Mouse (Mus musculus): ENCODE measurements around the gene Ptprd.

The Ptprd gene

DNA sequence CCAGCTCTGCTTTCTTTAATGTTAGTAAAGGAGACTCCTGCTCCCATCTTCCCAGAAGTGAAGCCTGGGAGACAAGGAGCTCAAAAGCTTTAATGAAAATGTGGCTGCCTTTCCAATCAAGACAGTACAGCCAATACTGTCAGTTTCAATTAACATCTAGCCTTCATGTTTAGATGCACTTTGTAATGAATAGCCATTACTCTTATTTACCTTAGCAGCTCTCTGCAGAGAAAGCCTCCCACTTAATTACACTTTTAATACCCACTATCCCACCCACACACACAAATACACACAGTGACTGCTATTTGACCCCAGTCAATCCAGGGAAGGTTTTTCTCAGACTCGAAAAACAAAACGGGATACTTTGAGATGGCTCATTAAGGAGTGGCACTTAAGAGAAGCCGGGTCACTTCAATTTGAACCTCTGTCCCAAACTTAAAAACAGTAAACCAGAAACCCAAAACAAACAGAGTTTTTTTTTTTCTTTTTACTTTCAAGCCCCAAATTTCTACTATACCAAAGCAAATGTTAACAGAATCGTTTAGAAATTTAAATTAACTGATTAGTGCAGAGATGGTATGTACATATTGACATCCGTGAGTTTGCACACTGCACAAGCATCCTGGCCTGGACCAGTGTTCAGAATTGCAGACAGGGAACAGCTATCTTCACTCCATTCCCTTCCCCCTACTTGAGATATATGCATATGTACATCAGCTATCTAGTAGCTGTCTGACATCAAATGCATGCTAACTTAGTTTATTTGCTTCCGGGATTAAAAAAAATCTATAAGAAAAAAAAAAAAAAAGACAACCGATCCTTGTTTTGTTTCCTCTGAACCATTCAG is 1824.6 kb downstream of the Ptprd start:
- DNase-seq (ENCODE audit: low spot score) = peak; percentile 77

DNA sequence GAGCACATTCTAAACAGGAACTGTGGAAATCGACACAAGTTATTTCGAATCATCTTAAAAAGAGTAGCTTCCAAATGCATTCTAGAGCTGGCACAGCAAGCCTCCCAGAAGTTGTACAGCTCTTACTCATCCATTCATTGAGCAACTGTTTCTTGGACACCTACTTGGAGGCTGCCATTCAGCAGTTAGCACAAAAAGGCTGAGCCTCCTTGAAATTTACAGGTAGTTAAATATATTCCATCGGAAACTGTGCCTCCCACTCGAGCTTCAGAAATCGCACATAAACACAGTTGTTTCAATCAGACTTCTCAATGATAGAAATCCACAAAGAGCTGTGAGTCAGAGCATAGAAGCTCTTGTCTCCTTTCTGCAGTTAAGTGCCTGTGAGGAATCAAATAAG is 1825.9 kb downstream of the Ptprd start:
- DNase-seq (ENCODE audit: low spot score) = no peak

- no peak for DNase-seq (ENCODE audit: low spot score)
These were observed 1831.3 kb downstream of the Ptprd start for GRCm38 (mm10) chr4:76380312-76380917.

DNA sequence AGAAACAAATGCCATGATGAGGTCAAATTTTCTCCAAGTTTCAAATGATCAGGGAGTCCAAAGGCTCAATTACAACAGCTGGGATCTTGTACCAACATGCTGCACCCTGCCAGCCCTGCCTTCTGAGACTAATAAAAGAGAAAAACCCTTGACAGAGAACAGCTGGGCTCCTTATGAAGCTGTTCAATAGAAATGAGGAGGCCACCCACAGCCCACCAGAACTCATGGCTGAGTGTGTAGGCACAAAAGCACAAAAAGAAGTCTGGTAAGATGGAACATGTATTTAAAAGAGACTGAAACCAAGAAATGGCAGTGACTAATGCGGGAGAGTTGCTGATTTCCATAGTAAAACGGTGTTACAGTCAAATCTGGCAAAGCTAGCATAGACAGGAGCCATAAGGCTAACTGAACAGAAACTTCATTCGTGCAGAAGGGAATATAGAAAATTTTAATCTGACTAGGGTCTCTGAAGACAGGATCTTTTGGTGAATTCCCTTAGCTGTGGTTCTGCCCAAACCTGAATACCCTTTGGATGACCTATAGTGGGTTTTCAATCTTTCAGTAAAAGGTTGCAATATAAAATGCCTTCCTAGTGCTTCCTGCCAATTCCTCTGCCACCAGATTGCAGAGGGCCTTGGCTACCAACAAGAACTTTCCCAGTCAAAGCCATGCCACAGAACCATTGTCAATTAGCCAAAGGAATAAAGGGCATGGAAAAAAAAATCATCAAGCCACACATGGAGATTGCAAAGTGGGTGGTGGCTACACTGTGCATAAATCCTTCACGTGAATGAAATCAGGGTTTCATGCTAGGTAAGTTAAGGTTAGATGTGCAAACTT is 1841.5 kb downstream of the Ptprd start:
- peak; percentile 27 for DNase-seq (ENCODE audit: low spot score)

GRCm38 (mm10) chr4:76369101-76369500 is 1842.7 kb downstream of the Ptprd start:
- no peak for DNase-seq (ENCODE audit: low spot score)

DNA sequence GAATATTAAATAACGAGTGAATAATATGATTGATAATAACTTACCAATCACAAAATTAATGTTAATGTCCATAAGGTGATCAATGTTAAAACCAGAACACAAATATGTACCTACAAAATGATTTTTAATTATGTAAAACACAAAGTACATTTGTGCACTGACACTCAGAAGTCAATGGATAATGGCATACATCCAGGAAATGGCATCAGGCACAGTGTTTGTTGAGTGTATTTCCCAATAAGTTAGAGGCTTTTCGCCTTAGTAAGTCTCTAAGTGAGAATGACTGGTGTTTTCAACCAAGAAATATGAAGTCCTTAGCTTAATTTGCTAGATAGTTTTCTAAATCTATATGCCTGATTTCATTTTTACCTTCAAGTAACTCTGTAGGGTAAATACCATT is 1843.5 kb downstream of the Ptprd start:
- no peak for DNase-seq (ENCODE audit: low spot score)

GRCm38 (mm10) chr4:76367285-76367684 is 1844.5 kb downstream of the Ptprd start:
- no peak for DNase-seq (ENCODE audit: low spot score)

GRCm38 (mm10) chr4:76365871-76366270 is 1845.9 kb downstream of the Ptprd start:
- no peak for DNase-seq (ENCODE audit: low spot score)

DNA sequence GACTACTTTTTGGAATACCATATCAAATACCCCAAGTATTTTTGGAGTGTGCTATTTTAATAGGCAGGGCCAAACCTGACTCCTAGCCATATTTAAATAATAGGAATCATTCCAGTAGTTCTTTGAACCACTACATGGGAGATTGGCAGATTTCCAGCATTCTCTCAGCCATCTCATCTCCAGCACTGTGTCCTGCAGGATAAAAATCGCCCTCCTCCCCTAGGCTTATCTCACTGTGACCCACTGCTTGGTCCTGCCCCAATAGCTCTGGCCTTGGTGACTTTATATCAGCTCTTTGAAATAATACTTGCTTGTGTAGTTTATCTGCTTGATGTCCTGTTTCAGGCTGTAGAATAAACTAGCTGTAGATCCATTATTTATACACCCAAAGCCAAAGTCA is 1850.2 kb downstream of the Ptprd start:
- DNase-seq (ENCODE audit: low spot score) = no peak

GRCm38 (mm10) chr4:76354167-76354566 is 1857.6 kb downstream of the Ptprd start:
- no peak for DNase-seq (ENCODE audit: low spot score)

- no peak for DNase-seq (ENCODE audit: low spot score)
These were observed 1859.3 kb downstream of the Ptprd start for GRCm38 (mm10) chr4:76352468-76352867.

DNA sequence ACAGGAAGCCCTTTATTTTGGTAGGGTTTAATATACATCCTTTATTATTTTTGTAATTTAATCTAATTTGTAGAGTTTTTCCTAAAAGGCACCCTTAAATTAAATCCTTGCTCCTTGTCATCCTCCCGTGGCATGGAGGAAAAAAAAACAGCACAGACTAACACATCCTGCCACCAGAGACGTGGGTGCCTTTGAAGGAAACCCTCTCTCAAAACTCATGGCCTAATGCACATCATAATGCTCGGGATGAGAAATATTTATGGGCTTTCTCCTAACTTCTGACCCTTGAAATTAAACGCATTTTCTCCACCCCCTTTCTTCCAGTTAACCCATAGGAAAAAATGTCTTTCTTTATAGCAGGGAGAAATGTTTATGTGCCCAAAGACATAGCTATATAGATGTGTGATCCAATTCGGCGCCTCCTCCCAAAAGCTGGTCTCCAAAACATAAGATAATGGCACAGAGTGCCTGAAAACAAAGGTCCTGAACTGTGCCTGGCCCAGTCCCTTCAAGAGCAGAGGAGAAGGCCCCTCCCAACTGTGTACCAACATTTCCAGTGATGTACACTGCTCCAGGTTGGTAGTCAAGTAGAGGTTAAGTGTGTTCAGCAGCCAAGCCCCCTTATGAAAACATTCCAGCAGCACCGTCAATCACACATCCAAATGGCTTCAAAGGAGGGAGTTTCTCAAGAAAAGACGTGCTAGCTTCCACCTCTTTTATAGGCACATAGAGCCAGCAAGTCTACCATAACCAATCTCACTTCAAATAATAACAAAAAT is 1860.4 kb downstream of the Ptprd start:
- DNase-seq (ENCODE audit: low spot score) = no peak

DNA sequence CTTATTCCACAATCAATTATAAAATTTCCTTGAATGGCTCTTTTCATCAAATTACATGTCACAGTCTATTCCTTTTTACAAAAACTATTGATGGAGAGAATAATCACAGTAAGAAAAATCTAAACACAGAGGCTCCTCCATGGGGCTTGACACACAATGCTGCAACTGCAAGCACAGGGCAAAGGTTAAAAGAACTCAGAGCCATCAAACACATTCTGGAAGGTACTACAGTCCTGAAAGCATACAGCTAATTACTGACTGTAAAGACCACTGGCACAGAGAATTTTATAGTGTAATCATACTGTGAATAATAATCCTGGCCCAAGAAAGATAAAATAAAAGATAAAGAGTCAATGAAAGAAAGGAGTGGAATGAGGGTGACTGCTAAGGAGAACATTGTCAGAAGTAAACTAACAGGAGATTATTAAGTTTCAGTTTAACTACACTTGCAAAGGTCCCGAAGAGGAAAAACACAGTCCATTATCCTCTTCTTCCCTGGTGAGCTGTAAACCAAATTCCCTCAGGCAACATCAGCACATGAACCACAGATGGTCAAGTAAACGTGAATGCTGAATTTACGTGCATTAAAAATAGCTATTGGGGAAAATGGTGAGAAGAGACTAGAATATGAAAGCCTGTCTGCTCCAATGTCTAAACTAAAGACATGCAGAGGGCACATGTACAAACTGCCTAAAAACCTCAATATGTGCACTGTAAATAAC is 1861.4 kb downstream of the Ptprd start:
- DNase-seq (ENCODE audit: low spot score) = no peak

GRCm38 (mm10) chr4:76344059-76344458 is 1867.7 kb downstream of the Ptprd start:
- no peak for DNase-seq (ENCODE audit: low spot score)

DNA sequence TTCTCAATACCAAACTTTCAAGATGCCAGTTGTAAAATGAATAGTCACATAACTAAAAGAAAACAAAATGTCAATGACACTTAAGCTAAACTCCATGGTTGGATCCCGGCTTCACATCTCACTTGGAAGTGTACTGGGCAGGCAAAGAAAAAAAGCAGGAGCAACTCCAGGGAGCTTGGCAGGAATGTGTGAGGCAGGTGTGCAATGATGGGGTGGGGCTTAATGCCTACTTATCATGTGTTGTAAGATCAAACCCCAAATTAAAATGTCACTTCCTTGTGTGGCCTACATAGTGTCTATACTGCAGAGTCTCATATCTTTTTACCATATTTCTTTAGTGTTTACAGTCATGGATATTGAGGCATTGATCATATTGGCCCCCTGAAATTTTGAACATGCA is 1873.8 kb downstream of the Ptprd start:
- DNase-seq (ENCODE audit: low spot score) = no peak

GRCm38 (mm10) chr4:76327346-76327745 is 1884.4 kb downstream of the Ptprd start:
- DNase-seq (ENCODE audit: low spot score) = peak; percentile 83

GRCm38 (mm10) chr4:76325646-76326045 is 1886.1 kb downstream of the Ptprd start:
- DNase-seq (ENCODE audit: low spot score) = no peak

- DNase-seq (ENCODE audit: low spot score) = no peak
These were observed 1886.8 kb downstream of the Ptprd start for GRCm38 (mm10) chr4:76324928-76325327.

- DNase-seq (ENCODE audit: low spot score) = peak; percentile 40
These were observed 1887.3 kb downstream of the Ptprd start for GRCm38 (mm10) chr4:76324509-76324908.

DNA sequence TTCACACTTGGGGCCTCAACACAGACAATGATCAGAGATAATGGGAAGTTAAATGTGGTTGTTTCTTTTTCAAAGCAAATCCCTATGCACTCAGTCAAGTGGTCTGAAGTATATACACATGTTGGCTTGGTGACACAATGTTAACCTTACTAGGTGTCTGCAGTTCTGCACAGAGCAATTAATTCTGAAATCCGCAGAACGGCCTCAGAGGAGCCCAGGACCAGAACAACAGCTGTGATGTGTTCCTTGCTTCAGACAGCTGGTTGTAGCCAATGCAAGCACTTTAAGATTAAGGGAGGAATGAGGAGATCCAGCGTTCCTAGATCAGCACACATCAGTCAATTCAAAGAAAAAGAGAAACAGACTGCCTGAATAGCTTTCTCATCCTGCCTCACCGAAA is 1891.9 kb downstream of the Ptprd start:
- DNase-seq (ENCODE audit: low spot score) = no peak

DNA sequence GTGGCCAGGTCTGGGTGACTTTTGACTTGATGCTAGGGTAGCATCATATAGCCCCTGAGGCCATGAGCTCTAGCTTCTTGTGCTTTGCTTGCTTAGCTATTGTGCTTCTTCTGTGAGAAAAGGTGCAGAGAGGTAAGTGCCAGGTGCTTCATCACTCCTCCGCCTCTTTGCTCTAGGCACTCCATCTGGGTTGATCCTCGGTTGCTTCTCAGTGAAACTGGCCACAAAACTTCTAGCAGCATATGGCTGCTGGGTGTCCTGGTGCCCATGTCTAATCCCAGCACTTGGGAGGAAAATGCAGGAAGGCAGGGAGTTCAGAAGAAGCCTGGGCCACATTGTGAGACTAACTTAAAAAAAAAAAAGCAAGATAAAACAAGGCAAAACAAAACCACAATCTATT is 1895.8 kb downstream of the Ptprd start:
- no peak for DNase-seq (ENCODE audit: low spot score)
